Mouse (Mus musculus) G1E (cell line): ENCODE results near the gene Alms1. TPM values are rescaled to one million over a fixed set of nuclear protein-coding genes. Genes with fewer than 3 reads are reported as not detected.

ENCODE experiments used
- ATAC-seq: 2 replicates; pipeline ENCODE4 v1.8.0; 2016; ENCODE audit warnings: mild to moderate bottlenecking; ENCODE audit not compliant: insufficient number of reproducible peaks, poor library complexity, low FRiP score, severe bottlenecking; ENCODE audit errors: extremely low read depth
- DNase-seq: peaks from one replicate; pipeline ENCODE4 v3.0.0; 2012; ENCODE audit warnings: low spot score
- H3K27me3 ChIP-seq: 2 replicates; pipeline ENCODE4 v1.6.1; 2012; ENCODE audit warnings: mild to moderate bottlenecking, low read length, inconsistent platforms; ENCODE audit not compliant: insufficient read depth
- H3K36me3 ChIP-seq: replicated peaks from 2 replicates; pipeline ENCODE3; 2012; ENCODE audit warnings: mild to moderate bottlenecking, inconsistent platforms
- H3K4me1 ChIP-seq: 2 replicates; pipeline ENCODE4 v1.6.1; 2012; ENCODE audit warnings: low read depth, low read length, inconsistent platforms, mixed read lengths; ENCODE audit not compliant: insufficient read depth
- H3K4me3 ChIP-seq: 2 replicates; pipeline ENCODE4 v1.5.1; 2012; ENCODE audit warnings: low read depth, mild to moderate bottlenecking, inconsistent platforms, low read length, moderate library complexity, mixed read lengths
- H3K9me3 ChIP-seq: replicated peaks from 2 replicates; pipeline ENCODE4 v1.6.1; 2012; ENCODE audit warnings: inconsistent platforms
- CTCF ChIP-seq: IDR thresholded peaks from 2 replicates; pipeline ENCODE4 v1.5.1; 2012; ENCODE audit warnings: low read depth, low read length, inconsistent platforms, mixed read lengths
- GATA1 ChIP-seq: IDR thresholded peaks from 2 replicates; pipeline ENCODE4 v1.6.1; 2012; ENCODE audit warnings: borderline replicate concordance, low read length, inconsistent platforms, mixed read lengths
- GATA2 ChIP-seq: IDR thresholded peaks from 2 replicates; pipeline ENCODE4 v1.6.1; 2012; ENCODE audit warnings: low read depth, low read length, inconsistent platforms, borderline replicate concordance
- POLR2AphosphoS5 ChIP-seq: IDR thresholded peaks from 2 replicates; pipeline ENCODE4 v1.6.1; 2012; ENCODE audit warnings: low read depth, low read length, inconsistent platforms; ENCODE audit not compliant: insufficient replicate concordance
- TAL1 ChIP-seq: conservative IDR thresholded peaks from 2 replicates; pipeline ENCODE4 v1.6.1; 2012; ENCODE audit warnings: low read depth, low read length, inconsistent platforms, mixed read lengths
- polyA plus RNA-seq: library from polyadenylated mRNA; stranded (reverse); fragments of >175 nt; gene quantifications from 2 replicates; pipeline ENCODE4 v1.2.3, GENCODE M21; 2012
- total RNA-seq, 2 experiments: library from RNA; stranded (forward) in 1 of 2; stranded (reverse) in 1 of 2; fragments of 200-1000 nt in 1 of 2; fragments of >200 nt in 1 of 2; fragmentation: Nextera tagmentation in 1 of 2; gene quantifications; 2 replicates each; pipeline ENCODE4 v1.2.3; 2014 to 2017

The Alms1 gene
- total and polyA plus RNA-seq, 3 experiments: 1.6 to 41.7 (median 19.7) TPM

DNA sequence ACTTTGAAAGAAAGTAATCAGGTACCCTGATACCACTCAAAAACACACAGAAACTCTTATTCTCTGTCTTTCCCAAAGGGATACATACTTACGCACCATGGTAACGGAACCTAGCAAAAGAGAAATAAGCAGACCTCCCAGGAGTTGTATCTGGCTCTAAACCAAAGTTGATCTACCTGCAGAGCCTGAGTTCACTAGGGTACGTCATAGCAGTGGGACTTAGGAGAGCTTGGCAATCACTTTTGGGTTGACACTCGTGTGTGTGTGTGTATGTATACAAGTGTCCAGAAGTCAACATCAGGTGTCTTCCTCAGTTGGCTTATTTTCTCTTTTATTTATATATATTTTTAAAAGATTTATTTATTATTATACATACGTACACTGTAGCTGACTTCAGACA lies 5.6 kb upstream of the Alms1 start:
- ATAC-seq (no peak), DNase-seq (no peak)
- H3K4me3 ChIP-seq: no peak overlapping the region
- H3K9me3 ChIP-seq: no peaks in the 10 kb centered on the region
- peaks cover 16% of the 10 kb centered on the region for H3K27me3 ChIP-seq
- TF ChIP-seq POLR2AphosphoS5: no peak
- no peak for TF ChIP-seq CTCF
- no peak for TF ChIP-seq GATA1
- H3K4me1 ChIP-seq: no peaks in the 10 kb centered on the region
- H3K36me3 ChIP-seq: no peaks in the 10 kb centered on the region

DNA sequence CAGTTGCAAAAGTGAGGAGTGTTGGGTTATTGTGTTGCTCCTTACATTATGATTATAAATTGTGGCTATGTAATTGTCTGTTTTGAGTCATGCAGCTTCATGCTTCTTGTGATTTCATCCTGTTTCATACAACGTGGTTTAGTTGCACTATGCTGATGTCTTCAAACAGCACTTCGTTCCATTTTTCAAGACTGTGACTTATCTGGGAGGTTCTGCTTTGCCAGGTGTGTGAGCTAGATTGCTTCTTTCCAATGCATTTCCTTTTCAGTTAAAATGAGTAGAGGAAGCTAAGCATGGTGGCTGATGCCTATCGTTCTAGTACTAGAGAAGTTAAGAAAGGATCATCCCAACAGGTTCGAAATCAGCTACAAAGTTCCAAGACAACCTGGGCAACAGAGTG lies 2.7 kb upstream of the Alms1 start:
- DNase-seq (no peak), ATAC-seq (no peak)
- H3K27me3 ChIP-seq: peaks cover 13% of the 10 kb centered on the region
- no peak overlapping the region for H3K4me3 ChIP-seq
- H3K4me1 ChIP-seq: peaks cover 10% of the 10 kb centered on the region
- no peaks in the 10 kb centered on the region for H3K36me3 ChIP-seq
- no peaks in the 10 kb centered on the region for H3K9me3 ChIP-seq
- TF ChIP-seq GATA2: no peak
- no peak for TF ChIP-seq GATA1
- no peak for TF ChIP-seq CTCF
- TF ChIP-seq TAL1: no peak
- TF ChIP-seq POLR2AphosphoS5: no peak

DNA sequence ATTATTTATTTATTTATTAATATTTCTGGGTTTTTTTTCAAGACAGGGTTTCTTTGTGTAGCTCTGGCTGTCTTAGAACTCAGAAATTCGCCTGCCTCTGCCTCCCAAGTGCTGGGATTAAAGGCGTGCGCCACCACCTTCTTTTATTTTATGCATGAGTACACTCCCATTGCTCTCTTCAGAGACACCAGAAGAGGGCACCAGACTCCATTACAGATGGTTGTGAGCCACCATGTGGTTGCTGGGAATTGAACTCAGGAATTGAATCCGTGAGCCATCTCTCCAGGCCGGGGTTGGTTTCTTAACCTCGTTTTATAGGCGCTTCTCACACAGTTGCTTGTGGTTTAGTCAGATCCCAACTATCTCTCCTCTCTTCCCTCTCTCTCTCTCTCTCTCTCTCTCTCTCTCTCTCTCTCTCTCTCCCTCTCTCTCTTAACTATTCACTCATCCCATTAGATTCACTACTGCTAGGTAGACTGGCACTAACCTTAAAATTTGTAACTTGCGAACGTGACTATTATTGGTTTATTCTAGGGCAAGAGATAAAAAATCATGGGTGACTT lies 445 bp upstream of the Alms1 start:
- TF ChIP-seq TAL1 (no peak), POLR2AphosphoS5 (no peak), GATA2 (no peak), CTCF (no peak), GATA1 (no peak)
- Histone ChIP-seq H3K36me3 (peaks cover 6% of the 10 kb centered on the region), H3K4me1 (peaks cover 18% of the 10 kb centered on the region), H3K9me3 (no peaks in the 10 kb centered on the region), H3K4me3 (peak overlapping the region; percentile 94; the same call in 1 of the 2 replicates), H3K27me3 (peaks cover 13% of the 10 kb centered on the region)
- no peak for ATAC-seq
- no peak for DNase-seq

DNA sequence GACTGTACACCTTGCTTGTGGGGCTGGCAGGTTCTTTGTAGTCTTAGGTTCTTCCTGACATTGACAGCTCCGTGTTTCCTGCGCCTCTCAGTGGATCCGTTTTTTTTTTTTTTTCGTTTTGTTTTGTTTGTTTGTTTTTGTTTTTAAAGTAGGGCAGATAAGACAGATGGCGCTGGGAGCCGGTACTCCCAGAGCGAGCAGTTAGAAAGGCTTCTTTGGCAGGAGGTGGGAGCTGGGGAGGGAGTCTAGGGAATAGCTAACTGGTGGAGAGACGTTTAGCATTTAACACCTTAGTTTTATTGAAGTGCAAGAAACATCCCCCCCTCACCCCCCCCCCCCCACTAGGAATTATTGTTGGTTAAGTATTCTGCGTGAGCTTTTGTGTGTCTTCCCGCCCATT lies 833 bp downstream of the Alms1 start:
- DNase-seq: peak; percentile 1
- no peak for ATAC-seq
- peak overlapping the region; percentile 94 for H3K4me3 ChIP-seq
- H3K36me3 ChIP-seq: peaks cover 6% of the 10 kb centered on the region
- H3K27me3 ChIP-seq: peaks cover 6% of the 10 kb centered on the region; the same call in 1 of the 2 replicates
- TF ChIP-seq CTCF: no peak
- TF ChIP-seq POLR2AphosphoS5: no peak
- no peak for TF ChIP-seq TAL1
- no peak for TF ChIP-seq GATA2
- no peak for TF ChIP-seq GATA1
- no peaks in the 10 kb centered on the region for H3K9me3 ChIP-seq
- peaks cover 18% of the 10 kb centered on the region for H3K4me1 ChIP-seq

DNA sequence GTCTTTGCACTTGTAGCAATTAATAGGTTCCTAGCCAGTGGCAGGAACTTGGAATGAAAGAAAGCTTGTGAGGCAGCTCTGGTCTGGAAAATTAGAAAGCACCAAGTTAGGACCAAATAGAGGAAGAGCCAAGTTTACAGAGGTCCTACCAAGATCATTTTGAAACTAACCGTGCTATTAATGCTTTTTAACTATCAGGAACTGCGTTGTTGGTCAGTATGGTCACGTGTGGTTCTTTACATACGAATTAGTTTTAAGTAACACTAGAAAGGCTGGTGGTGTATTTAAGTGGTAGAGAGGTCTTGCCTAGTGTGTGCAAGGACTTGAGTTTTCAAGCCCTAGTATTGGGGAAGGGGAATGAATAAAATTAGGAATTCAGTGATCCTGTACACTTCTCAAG lies 1.2 kb downstream of the Alms1 start:
- ATAC-seq (no peak), DNase-seq (no peak)
- TF ChIP-seq POLR2AphosphoS5 (no peak), GATA1 (no peak), CTCF (no peak), TAL1 (no peak), GATA2 (no peak)
- peaks cover 18% of the 10 kb centered on the region for H3K4me1 ChIP-seq
- H3K36me3 ChIP-seq: peaks cover 6% of the 10 kb centered on the region
- H3K4me3 ChIP-seq: peak overlapping the region; percentile 94
- H3K27me3 ChIP-seq: peaks cover 6% of the 10 kb centered on the region; the same call in 1 of the 2 replicates
- H3K9me3 ChIP-seq: no peaks in the 10 kb centered on the region

DNA sequence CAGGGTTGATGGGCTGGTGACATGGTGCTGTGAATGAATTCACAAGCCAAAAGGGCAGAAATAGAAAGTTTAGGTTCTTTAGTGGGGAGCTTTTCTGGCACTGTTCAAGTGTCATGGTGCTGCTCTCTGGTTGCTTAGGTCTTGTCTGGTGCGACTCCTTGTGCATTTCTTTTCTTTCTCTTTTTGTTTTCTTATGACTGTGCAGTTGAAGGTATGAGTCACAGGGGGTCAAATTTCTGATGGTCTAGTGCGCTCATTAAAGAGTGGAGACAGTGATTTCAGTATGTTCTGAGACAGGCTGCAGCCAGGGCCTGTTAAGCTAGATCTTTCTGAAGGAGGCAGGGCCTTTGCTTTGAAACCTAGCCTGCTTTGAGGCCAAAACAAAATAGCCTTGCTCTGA lies 2.8 kb downstream of the Alms1 start:
- ATAC-seq (no peak), DNase-seq (no peak)
- peaks cover 6% of the 10 kb centered on the region for H3K36me3 ChIP-seq
- H3K4me1 ChIP-seq: peaks cover 18% of the 10 kb centered on the region
- H3K9me3 ChIP-seq: no peaks in the 10 kb centered on the region
- H3K4me3 ChIP-seq: no peak overlapping the region
- TF ChIP-seq GATA1: no peak
- TF ChIP-seq POLR2AphosphoS5: no peak
- TF ChIP-seq CTCF: no peak
- no peak for TF ChIP-seq TAL1
- TF ChIP-seq GATA2: no peak
- H3K27me3 ChIP-seq: peaks cover 5% of the 10 kb centered on the region; the same call in 1 of the 2 replicates

DNA sequence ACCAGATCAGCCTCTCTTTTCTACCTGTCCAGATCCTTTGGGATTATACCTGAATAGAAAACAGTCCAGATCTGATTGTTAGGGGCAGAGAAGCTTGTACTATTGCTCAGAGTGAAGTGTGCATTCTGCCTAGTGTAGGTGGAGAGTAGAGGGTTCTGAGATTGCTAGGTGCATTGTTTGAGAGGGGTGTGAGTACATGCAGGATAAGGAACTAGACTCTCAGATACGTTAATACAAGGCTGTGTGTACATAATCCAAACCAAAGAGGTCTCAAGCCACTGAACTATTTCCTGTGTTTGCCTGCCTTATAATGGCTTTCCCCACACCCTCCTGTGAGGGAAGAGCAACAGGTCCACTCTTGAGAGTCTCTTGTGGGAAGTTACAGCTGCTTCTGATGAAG lies 12.0 kb downstream of the Alms1 start:
- no peak for TF ChIP-seq GATA2
- no peak for TF ChIP-seq POLR2AphosphoS5
- TF ChIP-seq TAL1: no peak
- no peak for TF ChIP-seq CTCF
- no peak for TF ChIP-seq GATA1
- no peak for ATAC-seq
- no peaks in the 10 kb centered on the region for H3K4me1 ChIP-seq
- H3K9me3 ChIP-seq: no peaks in the 10 kb centered on the region
- no peaks in the 10 kb centered on the region for H3K27me3 ChIP-seq
- peaks cover 8% of the 10 kb centered on the region for H3K36me3 ChIP-seq
- no peak overlapping the region for H3K4me3 ChIP-seq
- DNase-seq: no peak
